Mouse (Mus musculus) lung, postnatal 10 days (tissue): ENCODE measurements at regions not wholly inside any gene's neighbourhood (a gene's known extent, or its start where the extent isn't known, plus 50 kb on each side); places are given as distances from the start of the nearest gene placed in this dataset.
A peak's percentile ranks its signal among the peaks of the same experiment; 100 is the strongest.
"Not testable (repeated sequence)": the region's sequence is repeated elsewhere in the genome, so short reads cannot be mapped to it uniquely, and the experiment has no call there.

Experiments used
- DNase-seq: peaks from one replicate; pipeline ENCODE4 v3.0.0; 2021

- DNase-seq = no peak
These were observed 402.0 kb upstream of the Igfbp7 start for GRCm38 (mm10) chr5:77809844-77810243.

- peak; percentile 77 for DNase-seq
These were observed 399.9 kb upstream of the Igfbp7 start for GRCm38 (mm10) chr5:77807726-77808125.

DNA sequence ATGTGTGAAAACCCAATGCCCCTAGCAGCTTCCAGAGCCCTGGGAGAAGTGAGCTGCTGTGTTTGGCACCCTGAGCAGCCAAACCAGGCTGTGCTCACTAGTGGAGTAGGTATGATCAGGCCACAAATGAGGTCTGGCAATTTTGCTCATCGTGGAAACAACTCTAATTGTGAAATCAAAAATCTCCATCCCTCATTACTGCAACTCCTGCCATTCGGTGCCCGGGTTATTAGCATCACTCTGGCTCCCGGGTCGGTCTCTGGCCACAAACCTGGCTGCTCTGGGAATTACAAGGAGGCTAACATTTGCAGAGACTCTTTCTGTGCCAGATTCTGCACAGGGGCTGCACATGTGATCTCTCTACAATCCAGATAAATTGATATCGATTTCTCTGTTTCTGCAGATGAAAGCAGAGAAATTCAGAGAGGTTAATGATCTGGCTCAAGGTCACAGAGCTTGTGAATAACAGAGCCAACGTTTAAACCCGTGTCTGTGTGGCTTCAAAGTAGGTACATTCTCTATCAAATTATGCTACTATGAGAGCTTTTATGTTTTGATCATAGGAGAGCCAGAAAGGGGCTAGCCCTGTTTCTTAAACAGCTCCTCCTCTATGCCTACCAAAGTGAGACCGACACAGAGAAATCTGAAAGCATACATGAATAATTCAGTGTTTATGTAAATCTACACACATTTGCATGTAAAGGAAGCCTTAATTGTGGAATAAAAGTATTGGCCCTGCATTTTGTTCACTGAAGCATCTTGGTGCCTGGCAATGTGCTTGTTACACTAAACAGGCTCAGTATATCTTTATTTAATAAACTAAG lies 398.7 kb upstream of the Igfbp7 start:
- no peak for DNase-seq

- DNase-seq = no peak
These were observed 398.0 kb upstream of the Igfbp7 start for GRCm38 (mm10) chr5:77805796-77806195.

GRCm38 (mm10) chr5:77805303-77805702 lies 397.5 kb upstream of the Igfbp7 start:
- DNase-seq = no peak

DNA sequence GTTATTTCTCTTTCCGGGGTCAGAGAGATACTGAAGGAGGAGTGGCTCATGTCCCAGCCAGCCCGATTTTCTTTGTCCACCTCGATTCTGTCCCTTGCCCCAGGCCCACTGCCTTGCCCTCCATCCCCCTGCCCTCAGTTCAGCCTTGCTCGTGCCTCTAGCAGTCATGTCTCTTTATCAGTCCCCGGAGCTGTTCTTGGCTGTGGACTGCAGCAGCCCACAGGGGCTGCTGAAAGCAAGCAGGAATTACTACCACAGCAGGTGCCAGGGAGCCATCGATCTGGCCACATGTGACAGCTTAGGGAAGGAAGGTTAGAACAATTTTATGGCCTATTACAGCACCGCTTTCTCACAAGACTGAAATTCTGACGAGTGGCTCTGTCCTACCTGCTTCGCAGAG lies 396.3 kb upstream of the Igfbp7 start:
- DNase-seq = no peak

- DNase-seq = peak; percentile 34
These were observed 395.7 kb upstream of the Igfbp7 start for GRCm38 (mm10) chr5:77803562-77803961.

DNA sequence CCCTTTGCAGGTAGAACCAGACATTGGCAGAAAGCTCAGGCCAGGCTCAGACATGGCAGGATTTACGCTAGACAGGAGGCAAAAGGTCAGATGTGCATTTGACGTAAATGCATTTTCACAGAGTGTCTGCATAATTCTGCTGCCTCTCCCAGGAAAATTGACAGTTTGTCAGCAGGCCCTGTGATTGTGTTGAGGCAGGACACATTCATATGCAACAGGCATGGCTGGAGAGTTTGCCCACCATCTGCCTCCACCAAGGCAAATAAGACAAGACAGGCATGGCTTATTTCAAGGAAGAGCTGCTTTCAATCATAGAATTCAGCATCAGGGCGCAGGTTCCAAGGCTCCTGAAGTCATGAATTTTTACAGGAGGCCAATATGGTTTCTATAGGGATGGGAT lies 389.1 kb upstream of the Igfbp7 start:
- no peak for DNase-seq

GRCm38 (mm10) chr5:77795766-77796165 lies 387.9 kb upstream of the Igfbp7 start:
- no peak for DNase-seq

DNA sequence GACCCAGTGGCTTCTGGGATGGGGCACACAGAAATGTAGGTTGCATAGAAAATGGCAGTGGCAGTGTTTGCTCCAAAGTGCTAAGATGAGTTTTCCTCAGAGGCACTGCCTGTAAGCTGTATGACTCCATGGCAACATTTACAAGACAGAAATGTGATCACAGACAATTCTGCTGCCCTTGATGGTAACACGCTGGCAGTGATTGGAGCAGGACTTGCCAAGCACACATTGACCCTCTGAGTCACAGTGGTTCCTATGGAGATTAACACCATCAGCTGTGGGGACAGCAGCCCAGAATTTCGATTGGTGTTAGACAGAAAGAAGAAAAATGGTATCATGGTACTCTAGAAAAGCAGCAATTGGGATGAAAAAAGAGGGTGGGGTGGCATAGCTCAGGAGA lies 376.1 kb upstream of the Igfbp7 start:
- no peak for DNase-seq

DNA sequence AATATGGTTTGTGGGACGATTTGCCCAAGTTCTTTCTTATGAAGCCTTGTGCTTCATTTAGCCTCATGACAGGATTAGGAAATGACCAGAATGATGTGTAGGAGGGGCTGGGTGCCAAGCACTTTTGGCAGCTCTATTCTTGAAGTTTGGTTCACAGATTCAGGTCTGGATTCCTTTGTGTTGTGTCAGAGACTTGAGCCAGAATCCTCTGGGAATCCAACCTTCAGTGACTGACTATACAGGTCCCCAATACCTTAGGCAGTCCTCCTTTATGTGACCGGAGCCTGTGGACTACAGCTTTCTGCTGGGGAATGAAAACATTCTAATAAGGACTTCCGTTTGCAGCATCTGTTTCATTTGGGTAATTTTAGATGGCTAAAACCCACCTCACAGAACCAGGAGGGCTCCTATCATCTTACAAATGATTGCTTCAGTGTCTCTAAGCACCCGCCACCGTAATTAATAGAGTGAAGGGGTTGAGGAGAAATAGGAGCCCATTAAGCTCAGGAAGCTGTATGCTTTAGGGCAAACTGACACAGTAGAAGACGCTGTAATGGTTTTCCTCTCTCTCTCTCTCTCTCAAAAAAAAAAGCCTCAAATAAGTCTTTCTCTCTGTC lies 354.7 kb upstream of the Igfbp7 start:
- DNase-seq = peak; percentile 3

DNA sequence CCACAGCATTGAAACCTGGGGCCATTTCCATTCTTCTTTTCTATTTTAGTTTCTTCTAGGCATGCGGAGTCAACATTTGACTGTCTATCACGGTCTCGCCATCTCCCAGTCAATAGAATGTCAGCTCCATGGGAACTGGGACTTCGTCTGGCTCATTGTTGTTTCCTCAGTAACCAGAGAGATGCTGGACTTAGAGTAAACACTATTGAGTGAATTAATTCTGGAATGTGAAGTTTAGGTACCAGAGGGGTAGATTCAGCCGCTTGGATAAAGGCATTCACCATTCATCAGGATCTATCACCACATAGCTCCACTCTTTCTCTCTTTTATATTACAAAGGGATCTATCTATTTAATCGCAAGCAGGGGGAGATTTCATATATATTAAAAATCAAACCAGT lies 354.2 kb upstream of the Igfbp7 start:
- no peak for DNase-seq

DNA sequence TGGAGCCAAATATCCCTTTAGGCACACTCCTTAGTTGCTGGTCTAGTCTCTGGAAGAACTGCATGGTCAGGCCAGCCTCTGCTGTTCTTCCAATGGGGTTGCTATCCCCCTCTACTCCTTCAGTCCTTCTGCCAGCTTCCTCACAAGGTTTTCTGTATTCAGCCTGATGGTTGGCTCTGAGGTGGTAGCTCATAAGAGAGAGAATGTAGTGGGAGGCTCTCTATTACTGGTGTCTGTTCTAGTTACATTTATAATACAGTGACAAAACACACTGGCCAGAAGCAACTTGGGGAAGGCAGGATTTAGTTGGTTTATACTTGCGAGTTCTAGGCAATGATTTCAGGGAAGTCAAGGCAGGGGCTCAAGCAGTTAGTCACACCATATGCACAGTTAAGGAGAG lies 341.1 kb upstream of the Igfbp7 start:
- no peak for DNase-seq

DNA sequence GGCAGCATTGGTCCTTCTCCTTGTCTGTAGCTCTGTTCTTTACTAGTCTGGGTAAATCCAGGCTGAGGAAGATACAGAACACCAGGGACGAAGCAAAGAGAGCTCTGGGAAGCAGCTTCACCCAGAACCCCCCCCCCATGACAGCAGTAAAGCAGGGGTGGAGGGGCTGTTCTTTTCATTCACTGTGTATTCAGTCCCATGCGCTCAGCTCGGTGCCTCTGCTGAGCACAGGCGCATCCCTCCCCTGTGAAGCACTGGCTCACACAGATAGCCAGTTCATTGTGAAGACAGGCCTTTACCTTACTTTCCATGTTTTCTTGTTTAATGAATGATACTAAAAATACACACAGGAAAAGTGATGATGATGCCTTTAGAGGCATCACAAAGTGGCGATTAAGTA lies 338.8 kb upstream of the Igfbp7 start:
- DNase-seq = no peak

- DNase-seq = no peak
These were observed 335.6 kb upstream of the Igfbp7 start for GRCm38 (mm10) chr5:77743467-77743866.

DNA sequence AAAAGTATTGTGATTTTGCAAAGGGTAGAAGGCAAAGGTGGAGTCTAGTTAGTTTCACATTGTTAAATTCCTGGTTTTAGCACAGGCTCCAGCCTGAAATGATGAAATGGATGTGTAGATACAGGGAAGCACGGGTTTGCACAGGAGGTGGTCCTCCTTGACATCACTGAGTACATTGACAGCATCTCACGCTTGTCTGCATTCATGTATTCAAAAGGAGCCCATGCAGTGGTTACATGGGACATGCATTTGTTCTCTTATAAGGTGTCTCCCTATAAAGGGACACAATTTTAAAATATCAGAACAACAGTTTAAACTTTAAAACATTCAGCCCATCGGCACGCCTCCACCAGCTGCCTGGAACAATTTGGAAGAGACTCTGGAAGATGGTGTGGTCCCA lies 322.4 kb upstream of the Igfbp7 start:
- not testable (repeated sequence) for DNase-seq

- DNase-seq = no peak
These were observed 273.8 kb upstream of the Igfbp7 start for GRCm38 (mm10) chr5:77681592-77681991.

DNA sequence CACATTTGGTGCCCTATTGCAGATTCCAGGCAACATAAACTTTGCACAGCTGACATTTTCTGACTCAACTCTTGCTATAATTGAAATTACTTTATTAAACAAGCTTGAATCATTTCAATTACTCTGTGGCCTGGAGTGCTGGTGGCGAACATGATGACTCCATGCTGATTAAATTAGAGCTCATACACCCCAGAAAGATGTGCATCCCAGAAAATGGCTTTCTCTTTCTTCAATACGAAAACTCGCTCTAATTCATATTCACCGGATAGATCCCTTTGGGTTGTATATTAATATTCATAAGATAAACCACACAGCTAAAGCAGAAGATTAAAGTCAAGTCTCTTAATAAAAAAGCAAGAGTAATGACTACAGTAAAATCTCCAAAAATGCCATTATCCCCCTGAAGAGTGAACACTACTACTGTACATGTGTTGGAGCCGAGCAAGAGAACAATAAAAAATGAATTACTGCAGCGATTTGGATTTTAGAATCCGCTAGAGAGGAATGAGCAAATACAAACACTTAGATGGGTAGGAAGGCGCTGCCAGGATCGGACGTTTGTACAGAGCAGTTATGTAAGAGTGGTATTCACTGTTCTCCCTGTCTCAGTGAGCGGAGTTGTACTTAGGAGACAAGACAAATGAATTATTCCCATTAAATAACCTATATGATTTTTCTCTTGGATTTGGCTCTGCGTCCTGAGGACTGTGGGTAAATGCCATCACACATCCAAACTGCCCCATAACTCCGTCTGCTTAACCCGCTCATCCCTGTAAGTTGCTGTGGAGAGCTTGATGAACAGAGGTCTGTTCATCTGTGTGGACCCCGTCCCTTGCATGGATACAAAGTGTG lies 264.5 kb upstream of the Igfbp7 start:
- no peak for DNase-seq

GRCm38 (mm10) chr5:77663096-77663495 lies 255.3 kb upstream of the Igfbp7 start:
- DNase-seq = no peak

DNA sequence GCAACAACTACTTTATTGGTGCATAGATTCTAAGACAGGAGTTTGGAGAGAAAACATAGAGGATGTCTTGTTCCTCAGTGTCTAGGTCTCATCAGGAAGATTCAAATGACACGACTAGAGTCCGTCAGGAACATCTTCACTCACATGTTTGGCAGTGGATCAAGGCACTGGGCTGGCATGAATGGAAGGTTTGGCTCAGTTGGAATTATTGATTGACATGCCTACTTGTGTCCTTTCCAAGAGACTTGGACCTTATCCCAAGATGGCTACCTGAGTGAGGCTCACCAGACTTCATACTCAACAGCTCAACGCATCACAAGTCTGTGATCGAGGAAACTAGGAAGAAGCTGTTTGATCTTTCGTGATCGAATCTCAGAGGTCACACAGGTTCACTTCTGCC lies 251.2 kb upstream of the Igfbp7 start:
- DNase-seq = no peak

DNA sequence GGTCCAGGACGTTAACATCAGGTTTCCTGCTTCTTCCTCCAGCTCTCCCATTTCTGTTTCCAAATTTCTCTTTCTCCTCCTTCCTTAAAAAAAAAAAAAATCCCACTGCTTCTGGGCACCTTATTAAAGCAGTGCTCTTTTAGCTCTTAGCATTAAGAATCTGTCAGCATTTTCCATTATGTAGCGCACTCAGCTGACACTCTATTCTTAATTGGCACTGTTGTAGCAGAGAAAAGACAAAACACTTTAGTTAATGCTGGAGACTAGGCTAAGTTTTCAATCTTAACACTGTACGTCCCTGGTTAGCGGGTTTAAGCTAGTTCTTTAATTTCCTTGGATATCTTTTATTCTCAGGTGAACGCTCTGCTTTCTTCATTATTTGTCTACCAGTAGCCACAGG lies 236.8 kb upstream of the Igfbp7 start:
- DNase-seq = no peak

DNA sequence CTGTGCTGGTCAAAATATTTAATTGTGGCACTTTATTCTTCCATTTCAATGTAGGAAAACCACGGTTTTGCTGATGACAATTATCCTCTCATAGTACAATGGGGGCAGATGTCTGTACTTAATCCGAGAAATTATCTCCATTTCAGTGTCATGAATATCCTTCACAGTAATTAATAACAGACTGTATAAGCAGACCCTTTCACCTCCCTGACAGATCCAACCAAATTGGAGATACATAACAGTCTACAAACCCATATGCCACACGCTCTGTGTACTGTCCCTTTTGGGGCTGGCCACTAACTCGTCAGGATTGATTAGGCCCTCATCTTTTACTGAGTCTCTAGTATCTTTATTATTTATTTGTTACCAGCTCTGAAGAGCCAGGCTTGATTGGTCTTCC lies 212.6 kb upstream of the Igfbp7 start:
- DNase-seq = no peak

GRCm38 (mm10) chr5:77610496-77610895 lies 202.7 kb upstream of the Igfbp7 start:
- no peak for DNase-seq

DNA sequence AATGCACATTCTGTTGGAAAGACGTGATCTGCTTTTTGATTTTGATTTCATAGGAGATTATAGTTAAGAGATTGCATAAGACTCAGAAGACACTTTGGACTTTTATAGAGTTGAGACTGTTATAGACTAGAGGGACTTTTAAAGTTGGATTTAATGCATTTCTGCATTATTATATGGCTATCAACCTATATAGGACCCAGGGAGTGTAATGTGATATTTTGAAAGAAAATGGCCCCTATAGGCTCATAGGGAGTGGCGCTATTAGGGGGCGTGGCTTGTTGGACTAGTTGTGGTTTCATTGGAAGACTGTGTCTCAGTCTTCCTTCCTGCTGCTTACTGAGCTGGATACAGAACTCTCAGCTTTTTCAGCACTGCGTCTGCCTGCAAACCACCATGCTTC lies 186.9 kb upstream of the Igfbp7 start:
- no peak for DNase-seq
